Mouse (Mus musculus) left cerebral cortex, adult 18-20 months (tissue): ENCODE measurements around the gene Cyp2u1. TPM values are rescaled to one million over a fixed set of nuclear protein-coding genes. Genes with fewer than 3 reads are reported as not detected.

Source experiments
- DNase-seq, 2 experiments: peaks; one replicate each; pipeline ENCODE4 v3.0.0; 2021 to 2022; ENCODE audit warnings: low spot score in 2 of 2, mixed read lengths in 1 of 2
- total RNA-seq, 2 experiments: library from RNA; stranded (reverse); gene quantifications; 2 replicates each; pipeline ENCODE4 v1.2.3; 2021

Cyp2u1 gene
- total RNA-seq, 2 experiments from 2014 or later, result 15.9 to 17.0 TPM

GRCm38 (mm10) chr3:131259392-131259965 is 43.5 kb downstream of the Cyp2u1 start:
- no peak for DNase-seq

- no peak for DNase-seq
Observed at GRCm38 (mm10) chr3:131258921-131259320, 44.1 kb downstream of the Cyp2u1 start.

GRCm38 (mm10) chr3:131255399-131255981 is 47.5 kb downstream of the Cyp2u1 start:
- DNase-seq, result no peak

- DNase-seq, result no peak
Observed at GRCm38 (mm10) chr3:131254991-131255390, 48.0 kb downstream of the Cyp2u1 start.

GRCm38 (mm10) chr3:131251601-131252000 is 51.4 kb downstream of the Cyp2u1 start:
- no peak for DNase-seq

GRCm38 (mm10) chr3:131250978-131251377 is 52.0 kb downstream of the Cyp2u1 start:
- no peak for DNase-seq

GRCm38 (mm10) chr3:131250283-131250682 is 52.7 kb downstream of the Cyp2u1 start:
- no peak for DNase-seq

GRCm38 (mm10) chr3:131248444-131248843 is 54.6 kb downstream of the Cyp2u1 start:
- no peak for DNase-seq

GRCm38 (mm10) chr3:131247851-131248250 is 55.2 kb downstream of the Cyp2u1 start:
- DNase-seq, result no peak

GRCm38 (mm10) chr3:131247447-131247846 is 55.6 kb downstream of the Cyp2u1 start:
- DNase-seq, result no peak

- no peak for DNase-seq
Observed at GRCm38 (mm10) chr3:131246579-131247046, 56.4 kb downstream of the Cyp2u1 start.

- peak; percentile 59 to 77 for DNase-seq
Observed at GRCm38 (mm10) chr3:131245766-131246578, 57.1 kb downstream of the Cyp2u1 start.

Other genes starting within 250 kb of the Cyp2u1 start
- gene Lef1, start 192.8 kb downstream of the Cyp2u1 start, total RNA-seq, result 1 to 10 TPM; 5.5 to 5.7 TPM
- gene Hadh, start 31.1 kb downstream of the Cyp2u1 start, total RNA-seq, result 10 to 100 TPM; 18.7 to 20.3 TPM
- 1 to 10 TPM; 2.3 to 5.1 TPM for gene Sgms2, start 188.2 kb upstream of the Cyp2u1 start, total RNA-seq